Mouse (Mus musculus) heart, postnatal 0 days (tissue): ENCODE measurements around the gene Cd151. TPM values are rescaled to one million over a fixed set of nuclear protein-coding genes. Genes with fewer than 3 reads are reported as not detected.

Source experiments
- ATAC-seq: fragments of 200-750 bp; cut with Nextera tagmentation; 2 replicates; pipeline ENCODE4 v1.8.0; 2017; ENCODE audit warnings: low read depth, moderate number of reproducible peaks, moderate library complexity; ENCODE audit not compliant: insufficient read depth
- DNase-seq: peaks from one replicate; pipeline ENCODE4 v3.0.0-alpha.2; 2016; ENCODE audit warnings: low spot score
- H3K27ac ChIP-seq: fragments of 300-500 bp; sonication (generic); 2 replicates; pipeline ENCODE4 v1.5.1; 2014; ENCODE audit warnings: low read depth, mild to moderate bottlenecking
- H3K27me3 ChIP-seq: fragments of 300-500 bp; sonication (generic); 2 replicates; pipeline ENCODE4 v1.6.1; 2014; ENCODE audit warnings: low read length, mixed read lengths; ENCODE audit not compliant: control insufficient read depth, insufficient read depth
- H3K36me3 ChIP-seq: fragments of 300-500 bp; sonication (generic); replicated peaks from 2 replicates; pipeline ENCODE4 v1.6.1; 2014; ENCODE audit warnings: low read length, mixed read lengths; ENCODE audit not compliant: control insufficient read depth, insufficient read depth
- H3K4me1 ChIP-seq: fragments of 300-500 bp; sonication (generic); 2 replicates; pipeline ENCODE4 v1.6.1; 2014; ENCODE audit warnings: antibody characterized with exemption; ENCODE audit not compliant: control insufficient read depth, insufficient read depth
- H3K4me2 ChIP-seq: fragments of 300-500 bp; sonication (generic); 2 replicates; pipeline ENCODE4 v1.6.1; 2014; ENCODE audit warnings: low read depth, mild to moderate bottlenecking, low read length, moderate library complexity
- H3K4me3 ChIP-seq: fragments of 300-500 bp; sonication (generic); 2 replicates; pipeline ENCODE4 v1.5.1; 2014; ENCODE audit warnings: low read depth, low read length
- H3K9ac ChIP-seq: fragments of 300-500 bp; sonication (generic); replicated peaks from 2 replicates; pipeline ENCODE4 v1.6.1; 2014; ENCODE audit warnings: low read depth, low read length, mixed read lengths
- H3K9me3 ChIP-seq: fragments of 300-500 bp; sonication (generic); replicated peaks from 2 replicates; pipeline ENCODE4 v1.6.1; 2016; ENCODE audit warnings: low read length; ENCODE audit not compliant: control insufficient read depth
- CTCF ChIP-seq: IDR thresholded peaks from 2 replicates; pipeline ENCODE4 v1.5.1; 2016; ENCODE audit warnings: antibody characterized with exemption, control low read depth, low read depth
- EP300 ChIP-seq: IDR thresholded peaks from 2 replicates; pipeline ENCODE4 v1.6.1; 2016; ENCODE audit warnings: antibody characterized with exemption, low read depth
- WGBS: fragments of 180-500 bp; shearing (Covaris S2); extraction: QIAGEN DNeasy Blood & Tissue Kit; methylation state at CpG from one replicate; pipeline ENCODE4 v1.1.7; 2014; 5-methylcytosine and 5-hydroxymethylcytosine counted together
- polyA plus RNA-seq: library from polyadenylated mRNA; unstranded; fragments of >200 nt; fragmentation: Nextera tagmentation; extraction: Ambion mirVana; gene quantifications from 2 replicates; pipeline ENCODE4 v1.2.1, GENCODE M21; 2015
- total RNA-seq: library from RNA; depleted of rRNA; stranded (reverse); fragments of >200 nt; gene quantifications from 2 replicates; pipeline ENCODE4 v1.2.3, GENCODE M21; 2014; ENCODE audit warnings: low replicate concordance

The Cd151 gene
- total and polyA plus RNA-seq, 2 experiments from 2014 or later = 37.8 to 288 TPM

DNA sequence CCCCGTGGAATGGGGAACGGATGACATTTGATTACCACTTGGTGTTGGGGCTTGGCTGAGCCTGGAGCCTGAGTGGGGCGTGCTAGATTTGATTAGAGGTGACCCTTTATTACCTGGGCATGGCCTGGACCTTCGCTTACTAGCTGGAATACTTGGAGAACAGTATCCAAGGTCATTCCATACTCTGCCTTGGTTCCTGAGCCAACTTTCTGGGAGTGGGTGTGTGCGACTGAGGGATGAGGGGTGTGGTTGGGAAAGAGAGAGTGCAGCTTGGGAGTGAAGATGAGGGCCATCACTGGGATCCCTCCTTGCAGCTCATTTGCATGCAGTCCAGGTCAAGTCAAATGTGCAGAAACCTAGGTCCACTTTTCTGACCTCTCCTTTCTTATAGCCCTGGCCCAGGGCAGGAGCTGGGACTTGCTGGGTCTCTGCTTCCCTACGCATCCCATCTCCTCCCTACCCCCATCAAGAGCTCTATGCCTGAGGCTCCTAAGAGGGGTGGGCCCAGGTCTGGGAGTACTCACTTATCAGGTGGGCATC is 16.0 kb downstream of the Cd151 start:
- no peak overlapping the region for H3K27ac ChIP-seq
- no peaks in the 10 kb centered on the region for H3K9me3 ChIP-seq
- TF ChIP-seq EP300 (no peak), CTCF (no peak)
- DNase-seq (no peak), ATAC-seq (no peak)
- peaks cover 23% of the 10 kb centered on the region for H3K4me1 ChIP-seq
- H3K27me3 ChIP-seq = no peaks in the 10 kb centered on the region; the same call in 1 of the 2 replicates
- H3K4me2 ChIP-seq = no peak overlapping the region
- 79% methylated on average over 6 of the region's 6 CpGs for WGBS
- H3K4me3 ChIP-seq = no peak overlapping the region
- H3K36me3 ChIP-seq = 0 out of 2 replicates have a peak, but pooled peaks cover 7% of the 10 kb centered on the region
- H3K9ac ChIP-seq = no peak overlapping the region

GRCm38 (mm10) chr7:141484186-141485120 is 17.3 kb downstream of the Cd151 start:
- no peak overlapping the region for H3K4me3 ChIP-seq
- H3K36me3 ChIP-seq = 0 out of 2 replicates have a peak, but pooled peaks cover 10% of the 10 kb centered on the region
- H3K27me3 ChIP-seq = no peaks in the 10 kb centered on the region; the same call in 1 of the 2 replicates
- no peak overlapping the region for H3K4me2 ChIP-seq
- TF ChIP-seq CTCF = no peak
- no peak for TF ChIP-seq EP300
- no peaks in the 10 kb centered on the region for H3K9me3 ChIP-seq
- DNase-seq = no peak
- 70% methylated on average over 5 of the region's 5 CpGs for WGBS
- H3K4me1 ChIP-seq = peaks cover 20% of the 10 kb centered on the region
- H3K9ac ChIP-seq = no peak overlapping the region
- ATAC-seq = no peak
- no peak overlapping the region for H3K27ac ChIP-seq

- no peak for TF ChIP-seq CTCF
- TF ChIP-seq EP300 = no peak
- H3K36me3 ChIP-seq = peaks cover 17% of the 10 kb centered on the region
- no peak overlapping the region for H3K9ac ChIP-seq
- WGBS = 88% methylated on average over 2 of the region's 2 CpGs
- H3K4me2 ChIP-seq = no peak overlapping the region
- no peaks in the 10 kb centered on the region for H3K9me3 ChIP-seq
- peaks cover 20% of the 10 kb centered on the region for H3K4me1 ChIP-seq
- H3K27ac ChIP-seq = no peak overlapping the region
- ATAC-seq (no peak), DNase-seq (no peak)
- H3K4me3 ChIP-seq = no peak overlapping the region
- H3K27me3 ChIP-seq = no peaks in the 10 kb centered on the region; the same call in 1 of the 2 replicates
Observed at GRCm38 (mm10) chr7:141485186-141485585, 18.0 kb downstream of the Cd151 start.

DNA sequence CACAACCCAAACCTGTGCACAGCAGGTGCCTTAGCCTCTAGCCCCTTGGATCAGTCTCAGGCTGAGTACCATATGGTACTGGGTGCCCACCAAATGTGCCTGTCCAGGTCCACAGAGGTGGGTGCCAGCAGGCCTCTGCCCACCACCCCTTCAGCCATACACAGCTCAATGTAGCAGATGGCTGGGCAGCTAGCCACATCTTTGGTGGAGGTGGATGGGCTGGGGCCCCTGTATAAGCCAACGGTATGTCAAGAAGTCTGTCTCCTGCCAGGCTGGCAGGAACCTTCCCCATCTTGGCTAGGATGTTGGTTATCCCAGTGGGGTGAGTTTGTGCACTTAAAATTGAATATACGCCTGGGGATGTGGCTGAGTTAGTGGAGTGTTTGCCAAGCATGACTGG is 18.4 kb downstream of the Cd151 start:
- ATAC-seq (no peak), DNase-seq (no peak)
- H3K9me3 ChIP-seq = no peaks in the 10 kb centered on the region
- H3K4me2 ChIP-seq = no peak overlapping the region
- H3K27me3 ChIP-seq = no peaks in the 10 kb centered on the region; the same call in 1 of the 2 replicates
- TF ChIP-seq EP300 (no peak), CTCF (no peak)
- 75% methylated on average over 2 of the region's 2 CpGs for WGBS
- no peak overlapping the region for H3K4me3 ChIP-seq
- H3K9ac ChIP-seq = no peak overlapping the region
- H3K36me3 ChIP-seq = peaks cover 21% of the 10 kb centered on the region
- no peak overlapping the region for H3K27ac ChIP-seq
- peaks cover 20% of the 10 kb centered on the region for H3K4me1 ChIP-seq

- H3K27ac ChIP-seq = no peak overlapping the region
- DNase-seq (no peak), ATAC-seq (no peak)
- H3K4me1 ChIP-seq = peaks cover 15% of the 10 kb centered on the region
- no peak overlapping the region for H3K4me3 ChIP-seq
- H3K9ac ChIP-seq = no peak overlapping the region
- TF ChIP-seq CTCF = no peak
- no peak for TF ChIP-seq EP300
- H3K9me3 ChIP-seq = no peaks in the 10 kb centered on the region
- peaks cover 25% of the 10 kb centered on the region for H3K36me3 ChIP-seq
- H3K4me2 ChIP-seq = no peak overlapping the region
- 88% methylated on average over 1 of the region's 1 CpGs for WGBS
- H3K27me3 ChIP-seq = no peaks in the 10 kb centered on the region; the same call in 1 of the 2 replicates
Observed at GRCm38 (mm10) chr7:141486239-141486638, 19.0 kb downstream of the Cd151 start.
